Mouse (Mus musculus): ENCODE data around the gene Itga7. TPM values are rescaled to one million over a fixed set of nuclear protein-coding genes. Genes with fewer than 3 reads are reported as not detected.

Gene Itga7
- total RNA-seq, 2 experiments from 2014 or later: 125 to 127 TPM

GRCm38 (mm10) chr10:128934997-128935787, 1.6 kb downstream of the Itga7 start:
- no peak for DNase-seq

GRCm38 (mm10) chr10:128935826-128936440, 2.3 kb downstream of the Itga7 start:
- DNase-seq: peak; percentile 43

- peak; percentile 75 for DNase-seq
Observed at GRCm38 (mm10) chr10:128937756-128938390, 4.3 kb downstream of the Itga7 start.

DNA sequence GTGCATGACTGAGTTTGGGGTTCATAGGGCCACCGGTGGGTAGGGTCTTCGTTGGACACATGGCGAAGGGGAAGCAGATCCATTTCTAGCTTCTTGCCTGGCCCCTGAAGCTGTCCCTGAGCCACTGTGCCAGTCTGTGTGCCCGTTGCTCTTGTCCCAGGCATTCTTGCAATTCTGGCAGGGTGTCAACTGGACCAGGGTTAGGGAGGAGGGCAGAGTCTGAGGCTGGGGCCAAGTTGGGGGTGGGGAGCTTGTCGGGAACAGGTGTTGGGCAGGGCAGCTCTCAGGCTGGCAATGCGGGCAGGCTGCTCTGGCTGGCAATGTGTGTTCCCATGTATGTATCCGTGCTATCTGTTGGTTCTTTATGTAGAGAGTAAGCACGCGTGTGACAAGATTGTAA, 4.8 kb downstream of the Itga7 start:
- DNase-seq: peak; percentile 90

DNA sequence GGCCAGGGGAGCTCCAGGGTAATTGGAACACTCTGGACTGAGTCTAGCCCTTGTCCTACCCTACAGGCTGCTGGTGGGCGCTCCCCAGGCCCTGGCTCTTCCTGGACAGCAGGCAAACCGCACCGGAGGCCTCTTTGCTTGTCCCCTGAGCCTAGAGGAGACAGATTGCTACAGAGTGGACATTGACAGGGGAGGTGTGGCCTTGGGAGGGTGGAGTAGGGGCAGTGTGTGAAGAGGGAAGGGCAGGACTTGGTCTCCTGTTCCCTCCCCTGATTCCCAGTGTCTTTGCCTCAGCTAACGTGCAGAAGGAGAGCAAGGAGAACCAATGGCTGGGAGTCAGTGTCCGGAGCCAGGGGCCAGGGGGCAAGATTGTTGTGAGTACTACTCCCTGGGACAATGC, 5.4 kb downstream of the Itga7 start:
- DNase-seq: no peak

DNA sequence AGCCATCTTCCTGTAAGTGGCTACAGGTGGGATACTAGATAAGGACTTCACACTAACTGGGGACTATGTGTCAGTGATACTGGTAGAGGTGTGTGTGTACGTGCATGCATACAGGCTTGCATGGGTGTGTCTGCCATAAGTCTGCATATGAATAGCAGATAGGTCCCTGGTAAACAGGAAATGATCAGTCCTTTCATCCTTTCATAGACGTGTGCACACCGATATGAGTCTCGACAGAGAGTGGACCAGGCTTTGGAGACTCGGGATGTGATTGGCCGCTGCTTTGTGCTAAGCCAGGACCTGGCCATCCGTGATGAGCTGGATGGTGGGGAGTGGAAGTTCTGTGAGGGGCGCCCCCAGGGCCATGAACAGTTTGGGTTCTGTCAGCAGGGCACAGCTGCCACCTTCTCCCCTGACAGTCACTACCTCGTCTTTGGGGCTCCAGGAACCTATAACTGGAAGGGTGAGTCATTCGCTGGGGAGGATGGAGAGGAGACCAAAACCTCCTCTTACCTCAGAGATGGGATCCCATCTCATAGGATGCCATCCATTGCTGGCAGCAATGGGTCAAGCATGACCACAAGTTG, 7.0 kb downstream of the Itga7 start:
- no peak for DNase-seq

DNA sequence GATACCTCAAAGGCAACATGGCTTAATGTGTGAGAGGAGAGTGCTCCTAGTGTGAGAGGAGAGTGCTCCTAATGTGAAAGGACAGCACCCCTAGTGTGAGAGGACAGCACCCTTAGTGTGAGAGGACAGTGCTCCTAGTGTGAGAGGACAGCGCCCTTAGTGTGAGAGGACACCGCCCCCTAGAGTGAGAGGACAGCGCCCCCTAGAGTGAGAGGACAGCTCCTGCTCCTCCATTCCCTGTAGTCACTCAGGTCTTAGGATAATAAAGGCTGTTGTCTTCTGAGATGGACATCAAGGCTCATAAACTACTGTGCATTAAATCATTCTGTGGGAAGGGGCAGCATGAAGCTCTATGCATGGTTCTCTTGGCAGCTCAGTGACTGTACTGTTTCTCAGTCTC, 12.1 kb downstream of the Itga7 start:
- peak; percentile 69 for DNase-seq

DNA sequence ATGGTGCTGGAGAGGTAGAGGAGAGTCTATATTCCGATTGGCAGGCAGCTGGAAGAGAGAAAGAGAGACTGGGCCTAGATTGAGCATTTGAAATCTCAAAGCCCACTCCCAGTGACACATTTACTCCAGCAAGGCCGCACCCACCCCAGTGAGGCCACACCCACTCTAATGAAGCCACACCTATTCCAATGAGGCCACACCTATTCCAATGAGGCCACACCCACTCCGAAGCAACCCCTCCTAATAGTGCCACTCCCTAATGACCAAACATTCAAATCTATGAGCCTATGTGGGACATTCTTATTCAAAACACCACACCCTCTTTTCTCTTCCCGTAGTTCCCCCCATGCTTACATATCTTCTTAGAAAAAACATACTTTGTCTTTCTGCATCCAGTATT, 13.9 kb downstream of the Itga7 start:
- no peak for DNase-seq

DNA sequence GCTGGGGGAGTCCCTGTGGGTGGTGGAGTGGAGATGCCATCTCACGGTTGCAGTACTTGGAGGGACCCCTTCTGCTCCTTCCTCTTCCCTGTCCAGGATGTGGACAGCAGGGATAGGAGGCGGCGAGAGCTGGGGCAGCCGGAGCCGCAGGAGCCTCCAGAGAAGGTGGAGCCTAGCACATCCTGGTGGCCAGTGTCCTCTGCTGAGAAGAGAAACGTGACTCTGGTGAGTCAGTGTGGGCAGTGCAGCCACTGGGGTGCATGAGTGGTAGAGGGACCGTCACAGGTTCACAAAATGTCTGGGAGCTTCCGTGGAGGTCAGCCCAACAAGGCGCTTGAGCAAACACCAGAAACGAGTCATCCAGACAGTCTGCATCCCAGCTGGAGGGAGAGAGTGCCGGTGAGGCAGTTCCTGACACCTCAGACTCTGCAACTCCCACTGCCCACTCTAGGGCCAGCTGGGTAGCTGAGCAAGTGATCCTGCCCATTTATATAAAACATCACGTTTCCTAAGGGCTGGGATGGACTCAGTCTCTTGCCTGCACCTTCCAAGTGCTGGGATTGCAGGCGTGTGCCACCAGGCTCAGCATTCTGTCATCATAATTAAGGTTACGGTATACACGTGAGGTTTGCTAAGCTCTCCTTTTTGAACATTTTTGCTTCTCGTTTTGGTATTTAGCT, 16.7 kb downstream of the Itga7 start:
- no peak for DNase-seq

DNA sequence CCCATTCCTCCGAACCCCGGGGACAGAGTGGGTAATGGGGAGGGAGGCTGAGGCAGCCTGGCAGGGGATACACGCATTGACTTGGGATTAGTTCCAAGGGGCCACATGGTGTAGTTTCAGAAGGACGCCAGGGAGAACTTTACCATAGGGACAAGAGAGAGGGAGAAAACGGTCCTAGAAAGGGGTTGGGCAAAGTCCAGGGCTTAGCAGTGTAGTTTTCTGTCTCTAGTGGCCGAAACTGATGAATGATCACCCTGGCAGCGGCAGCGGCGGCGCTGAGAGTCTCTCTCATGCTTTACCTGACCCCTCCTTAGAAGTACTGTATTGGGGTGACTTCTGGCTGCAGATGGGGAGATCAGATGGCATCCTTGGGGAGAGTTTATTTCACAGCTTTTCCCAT, 24.7 kb downstream of the Itga7 start:
- DNase-seq: no peak

DNA sequence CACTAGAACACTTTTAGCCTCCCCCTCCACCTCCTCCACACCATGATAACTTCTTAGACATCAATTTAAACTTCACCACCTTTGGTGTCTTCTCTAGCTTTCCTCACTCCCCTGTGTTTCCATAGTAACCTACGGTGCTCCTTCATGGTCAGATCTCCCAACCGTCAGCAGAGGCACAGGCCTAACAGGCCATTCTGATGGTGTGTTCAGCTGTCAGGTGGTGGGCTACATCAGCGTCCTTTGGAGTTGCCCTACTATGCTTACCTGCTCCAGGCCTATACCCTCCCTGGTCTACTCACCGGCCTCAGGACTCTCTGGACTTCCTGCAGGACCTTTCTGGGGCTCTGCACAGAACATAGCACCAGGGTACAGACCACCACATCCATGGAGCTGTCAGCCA, 26.5 kb downstream of the Itga7 start:
- no peak for DNase-seq

- no peak for DNase-seq
Observed at GRCm38 (mm10) chr10:128960590-128961584, 27.3 kb downstream of the Itga7 start, which contains the start of gene Mettl7b. TSS of gene Mettl7b (minus strand) at chr10:128960988.

DNA sequence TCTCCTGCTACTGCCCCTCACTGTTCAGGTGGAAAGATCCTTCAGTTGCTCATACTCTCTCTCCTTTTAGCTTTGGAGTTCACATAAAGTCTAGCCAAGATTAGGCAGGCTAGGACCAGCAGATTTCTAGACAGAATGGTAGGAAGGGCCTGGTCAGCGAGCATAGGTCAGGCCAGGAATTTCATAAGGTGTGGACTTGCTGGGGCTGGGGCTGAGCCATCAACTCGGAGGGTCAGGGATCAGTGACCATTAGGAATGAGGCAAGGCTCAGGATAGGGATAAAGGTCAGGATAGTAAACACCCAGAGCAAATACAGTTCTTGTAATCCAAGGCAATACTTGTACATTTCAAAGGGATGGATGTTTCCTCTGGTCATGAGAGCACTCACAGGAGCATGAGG, 31.3 kb downstream of the Itga7 start:
- DNase-seq: no peak

DNA sequence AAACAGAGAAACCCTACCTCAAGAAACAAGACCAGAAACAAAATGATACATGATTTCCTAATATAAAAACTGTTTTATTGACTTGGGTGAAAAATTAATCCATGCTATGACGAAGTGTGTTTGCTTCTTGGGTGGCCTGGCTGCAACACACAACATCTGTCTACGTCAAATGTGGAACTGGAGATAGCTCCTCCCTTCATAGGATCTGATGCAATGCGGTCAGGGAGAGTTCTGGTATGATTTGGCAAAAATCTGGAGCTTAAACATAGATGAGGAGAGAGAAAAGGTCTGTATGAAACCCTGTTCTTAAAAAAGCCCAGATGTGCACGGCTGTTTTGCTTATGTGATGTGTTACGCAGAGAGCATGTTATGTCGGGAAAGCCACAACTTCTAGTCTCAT, 32.3 kb downstream of the Itga7 start:
- DNase-seq: no peak

DNA sequence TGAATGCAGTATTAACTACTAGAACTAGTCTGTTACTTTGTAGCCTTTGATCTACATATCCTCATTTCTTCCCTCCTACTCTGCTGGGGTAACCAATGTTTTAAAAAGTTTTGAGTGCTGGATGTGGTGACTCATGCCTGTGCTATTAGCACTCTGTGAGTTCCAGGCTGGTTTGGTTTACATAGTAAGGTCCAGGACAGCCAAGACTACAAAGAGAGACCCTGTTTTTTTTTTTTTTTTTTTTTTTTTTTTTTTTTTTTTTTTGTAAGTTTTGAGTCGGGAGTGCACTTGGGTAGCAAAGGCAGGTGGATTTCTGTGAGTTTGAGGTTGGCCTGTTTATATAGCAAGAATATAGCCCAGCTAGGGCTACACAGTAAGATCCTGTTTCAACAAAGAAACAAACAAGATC, 34.7 kb downstream of the Itga7 start:
- DNase-seq: no peak

DNA sequence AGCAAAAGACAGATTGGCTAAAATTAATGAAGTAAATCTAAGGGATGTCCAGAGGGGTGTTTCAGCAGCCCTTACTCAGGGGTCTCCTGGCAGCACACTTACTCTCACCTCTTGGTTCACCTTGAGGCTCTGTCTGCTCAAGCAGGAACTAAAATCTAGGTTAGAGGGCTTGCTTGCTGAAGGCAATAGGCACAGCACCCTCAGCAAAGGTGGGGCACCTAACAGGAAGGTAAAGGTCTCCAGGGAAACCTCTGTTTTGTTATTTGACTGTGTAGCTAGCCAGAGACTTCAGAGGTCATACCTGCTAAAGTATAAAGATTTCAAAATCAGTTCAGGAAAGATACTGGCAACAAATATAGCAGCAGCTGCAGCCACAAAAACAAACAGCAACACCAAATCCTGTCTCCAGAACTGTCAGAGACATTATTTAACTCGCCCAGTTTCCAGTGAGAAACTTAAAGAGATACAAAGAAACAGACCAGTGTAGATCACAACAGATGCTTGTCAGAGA, 37.2 kb downstream of the Itga7 start:
- DNase-seq: no peak

GRCm38 (mm10) chr10:128972841-128973240, 39.2 kb downstream of the Itga7 start:
- DNase-seq: no peak

GRCm38 (mm10) chr10:128976395-128976794, 42.8 kb downstream of the Itga7 start:
- no peak for DNase-seq

DNA sequence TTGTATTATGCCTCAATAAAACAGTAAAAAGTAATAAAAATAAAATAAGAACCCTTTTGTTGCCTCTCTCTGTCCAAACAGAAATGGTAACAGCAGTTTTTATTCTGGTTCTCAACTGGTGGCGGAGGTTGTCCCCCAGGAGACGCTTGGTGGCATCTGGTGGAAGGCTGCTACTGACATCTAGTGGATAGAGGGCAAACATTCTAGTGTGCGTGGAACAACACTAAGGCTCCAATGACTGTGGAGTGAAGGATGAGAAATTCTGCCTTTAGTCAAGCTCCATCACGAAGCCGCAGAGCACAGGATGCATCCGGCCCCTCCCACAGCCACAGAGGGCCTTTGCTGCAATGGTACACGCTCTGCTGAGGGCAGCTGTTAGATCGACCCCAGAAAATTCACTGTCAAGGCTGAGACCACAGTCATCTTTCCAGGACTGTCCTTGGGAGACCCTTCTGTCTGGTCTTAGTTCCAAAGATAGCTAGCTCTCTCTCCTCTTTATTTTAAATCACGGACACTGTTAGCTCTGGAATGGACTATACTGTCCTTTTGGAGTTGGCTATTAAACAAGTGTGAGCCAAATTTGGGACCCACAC, 44.0 kb downstream of the Itga7 start:
- peak; percentile 33 for DNase-seq

- no peak for DNase-seq
Observed at GRCm38 (mm10) chr10:128980644-128981365, 47.2 kb downstream of the Itga7 start.
